Mouse (Mus musculus): ENCODE data around the gene Commd6.
"Not testable (repeated sequence)": the region's sequence is repeated elsewhere in the genome, so short reads cannot be mapped to it uniquely, and the experiment has no call there.

Gene Commd6

GRCm38 (mm10) chr14:101608519-101609368 is 31.7 kb downstream of the Commd6 start, which contains the start of gene Tbc1d4:
Gene Tbc1d4 (minus strand): TSS chr14:101609191.
- in situ Hi-C loops (cut with MseI, MboI), result loop anchor here in 1 of 2 experiments (5.0 kb wide), 1 partner anchor 91 kb away; no protein-coding TSS in a partner anchor

DNA sequence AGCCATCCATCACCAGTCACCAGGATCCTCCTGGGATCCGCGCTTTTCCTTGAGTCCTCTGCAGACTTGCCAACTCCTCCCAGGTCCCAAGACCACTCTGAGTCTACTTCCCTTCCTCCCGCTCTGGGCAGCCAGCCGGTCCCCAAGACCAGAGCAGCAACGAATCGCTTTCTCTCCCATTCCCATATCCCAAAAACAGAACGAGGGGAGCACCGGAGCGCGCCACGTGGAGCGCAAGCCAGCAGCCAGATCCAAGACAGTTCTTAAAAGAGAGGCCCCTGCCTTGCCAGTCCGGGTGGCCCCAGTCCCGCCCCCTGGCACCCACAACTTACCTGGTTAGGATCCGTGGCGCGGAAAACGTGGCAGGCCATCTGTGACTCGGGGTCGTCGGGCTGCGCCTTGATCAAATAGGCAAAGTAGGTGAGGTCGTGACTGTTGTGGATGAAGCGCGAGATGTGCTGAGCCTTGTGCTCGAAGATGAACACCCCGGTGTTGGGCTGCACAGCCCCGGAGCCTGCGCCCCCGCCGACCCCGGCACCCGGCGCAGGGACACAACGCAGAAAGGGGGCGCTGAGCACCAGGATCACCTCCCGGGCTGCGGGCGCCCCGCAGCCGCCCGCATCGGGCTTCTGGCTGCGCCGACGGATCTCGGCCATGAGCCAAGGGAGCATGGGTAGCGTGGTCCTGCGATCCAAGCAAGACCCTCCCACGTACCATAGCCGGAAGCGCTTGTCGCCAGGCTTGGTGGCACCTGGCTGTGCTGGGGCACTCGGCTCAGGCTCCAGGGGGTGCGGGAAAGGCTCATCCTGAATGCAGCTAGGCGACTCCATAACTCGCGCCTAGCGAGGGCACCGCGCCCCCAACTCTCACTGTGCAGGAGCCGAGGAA is 32.6 kb downstream of the Commd6 start:
- in situ Hi-C loops (cut with MseI, MboI), result loop anchor here in 1 of 2 experiments (5.0 kb wide), 1 partner anchor 91 kb away; no protein-coding TSS in a partner anchor

DNA sequence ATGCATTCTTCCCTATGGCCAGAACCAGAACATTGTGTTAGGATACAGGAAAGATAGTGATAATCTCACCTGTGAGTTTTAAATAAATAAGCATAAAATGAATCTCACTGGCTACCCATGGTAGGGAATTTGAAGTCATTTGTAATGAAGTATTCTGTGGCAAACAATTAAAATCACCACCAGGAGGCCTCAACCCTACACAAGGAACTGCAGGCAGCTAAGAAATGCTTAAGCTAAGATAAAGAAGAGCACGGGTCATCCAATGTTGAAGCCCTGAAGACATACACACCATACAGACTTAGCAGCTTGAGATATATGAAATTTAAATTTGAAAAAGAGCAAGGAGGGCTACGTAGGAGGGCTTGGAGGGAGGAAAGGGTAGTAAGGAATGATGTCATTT is 34.6 kb downstream of the Commd6 start:
- in situ Hi-C loops (cut with MseI, MboI), result loop anchor here in 1 of 2 experiments (5.0 kb wide), 1 partner anchor 89 kb away; no protein-coding TSS in a partner anchor

DNA sequence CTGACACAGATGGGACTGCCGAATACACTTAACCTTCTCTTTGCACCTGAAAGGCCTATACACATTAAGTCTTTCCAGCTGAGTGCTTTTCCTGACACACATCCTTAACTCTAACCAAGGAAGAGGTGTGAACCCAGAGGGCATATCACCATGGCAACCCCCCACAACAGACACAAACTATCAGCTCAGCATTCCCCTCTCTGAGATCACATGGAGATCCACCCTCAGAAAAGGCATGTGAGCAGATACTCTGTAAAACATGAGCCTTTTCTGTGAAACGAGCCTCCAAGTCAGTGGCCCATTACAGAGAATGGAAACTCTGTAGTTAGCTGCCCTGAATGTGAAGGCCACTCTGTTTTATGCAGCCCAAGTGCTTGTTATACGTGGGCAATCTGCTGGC is 37.6 kb downstream of the Commd6 start:
- in situ Hi-C loops (cut with MseI, MboI), result no loop called here

GRCm38 (mm10) chr14:101597096-101597715 is 43.3 kb downstream of the Commd6 start:
- in situ Hi-C loops (cut with MseI, MboI), result no loop called here

GRCm38 (mm10) chr14:101596691-101597090 is 43.8 kb downstream of the Commd6 start:
- in situ Hi-C loops (cut with MseI, MboI), result no loop called here

- in situ Hi-C loops (cut with MseI, MboI), result no loop called here
Observed at GRCm38 (mm10) chr14:101595301-101596080, 45.0 kb downstream of the Commd6 start.

- in situ Hi-C loops (cut with MseI, MboI), result no loop called here
Observed at GRCm38 (mm10) chr14:101594001-101594400, 46.5 kb downstream of the Commd6 start.

DNA sequence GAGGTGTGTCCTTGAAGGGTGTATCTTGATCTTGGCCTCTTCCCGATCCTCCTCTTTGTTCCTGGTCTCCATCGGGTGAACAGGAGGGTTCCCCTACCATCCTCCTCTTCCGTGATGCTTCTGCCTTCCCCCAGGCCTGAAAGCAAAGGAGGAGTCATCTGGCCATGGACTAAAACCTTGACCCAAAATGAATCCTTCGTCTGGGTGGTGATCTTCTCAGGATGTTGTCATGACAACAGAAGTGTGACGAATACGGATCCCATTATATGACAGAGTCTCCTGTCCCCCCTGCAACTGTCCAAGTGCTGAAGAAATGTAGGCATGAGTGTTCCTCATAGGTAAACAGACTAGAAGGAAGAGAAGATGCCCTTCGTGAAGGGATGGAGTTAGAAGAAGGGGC is 47.1 kb downstream of the Commd6 start:
- in situ Hi-C loops (cut with MseI, MboI), result no loop called here

DNA sequence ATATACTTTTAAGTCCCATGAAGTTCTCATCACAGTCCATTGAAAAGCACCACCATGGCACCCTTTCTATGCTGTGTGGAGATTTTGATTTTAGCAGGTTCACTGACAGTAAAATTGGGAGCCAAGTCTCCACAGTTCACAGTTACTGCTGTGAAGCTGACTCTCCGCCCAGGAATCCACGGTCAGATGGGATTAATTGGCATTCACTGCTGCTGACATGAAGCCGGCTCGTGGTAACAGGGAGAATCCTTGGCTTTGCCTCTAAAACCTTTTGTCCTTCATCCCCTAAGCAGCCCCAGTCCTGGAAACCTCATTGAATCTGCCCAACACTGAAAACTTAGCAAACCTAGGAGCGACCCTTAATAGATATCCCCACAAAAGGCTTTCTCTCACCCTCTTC is 49.4 kb downstream of the Commd6 start:
- in situ Hi-C loops (cut with MseI, MboI), result no loop called here

GRCm38 (mm10) chr14:101588209-101588991 is 52.1 kb downstream of the Commd6 start:
- in situ Hi-C loops (cut with MseI, MboI), result not testable (repeated sequence)

DNA sequence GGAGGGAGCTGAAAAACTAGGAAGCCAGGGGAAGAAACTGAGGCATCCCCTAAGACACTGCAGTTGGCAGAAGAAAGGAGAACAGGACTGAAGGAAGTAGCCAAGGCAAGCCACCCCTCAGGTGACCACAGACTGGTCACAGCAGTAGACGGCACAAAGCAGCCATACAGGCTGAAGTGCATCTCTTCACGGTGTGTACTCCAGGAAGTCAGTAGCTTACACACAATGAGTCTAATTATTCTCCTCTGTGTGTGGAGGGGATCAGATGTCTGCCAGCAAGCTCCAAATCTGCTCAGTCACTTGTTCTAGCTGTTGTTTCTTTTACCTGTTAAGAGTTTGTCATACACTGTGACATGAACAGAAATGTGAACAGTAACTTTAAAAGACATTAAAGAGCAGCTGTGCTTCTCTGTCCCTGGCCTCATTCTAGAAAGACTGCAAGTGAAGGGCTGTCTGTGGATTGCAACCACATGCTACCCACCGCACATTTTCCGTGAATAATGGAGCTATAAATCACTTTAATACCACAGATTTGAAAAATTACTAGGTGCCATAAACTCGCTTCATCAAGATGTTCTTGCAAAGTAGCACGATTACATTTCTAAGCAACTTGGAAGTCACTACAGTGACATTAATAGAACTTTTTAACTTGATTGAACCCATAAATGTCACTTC is 53.0 kb downstream of the Commd6 start:
- in situ Hi-C loops (cut with MseI, MboI), result not testable (repeated sequence)

DNA sequence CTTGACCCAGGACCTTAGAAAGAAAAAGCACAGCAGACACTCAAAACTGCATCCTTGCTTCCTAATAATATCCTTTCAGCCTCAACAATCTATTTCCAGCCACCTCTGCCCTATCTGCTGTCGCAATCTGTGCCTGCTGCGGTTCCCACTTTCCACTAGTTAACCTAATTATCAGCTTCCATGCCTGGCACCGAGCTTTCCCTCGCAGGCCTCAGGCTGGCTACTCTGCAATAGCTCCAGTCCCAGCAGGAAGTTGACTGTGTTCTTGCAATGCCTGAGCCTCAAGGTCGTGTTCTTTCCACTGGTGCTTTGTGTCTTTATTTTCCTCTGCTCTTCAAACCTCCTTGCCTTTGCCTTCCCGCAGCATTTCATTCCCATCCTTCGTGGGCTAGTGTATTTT is 54.4 kb downstream of the Commd6 start:
- in situ Hi-C loops (cut with MseI, MboI), result no loop called here

Data from mouse trophoblast stem cell (cell line).